Mouse (Mus musculus) frontal cortex, postnatal 36 days (tissue): ENCODE measurements at regions not wholly inside any gene's neighbourhood (a gene's known extent, or its start where the extent isn't known, plus 50 kb on each side); places are given as distances from the start of the nearest gene placed in this dataset.

Source experiments
- DNase-seq, 2 experiments: peaks; one replicate each; pipeline ENCODE4 v3.0.0; 2022; ENCODE audit warnings: low spot score in 2 of 2

DNA sequence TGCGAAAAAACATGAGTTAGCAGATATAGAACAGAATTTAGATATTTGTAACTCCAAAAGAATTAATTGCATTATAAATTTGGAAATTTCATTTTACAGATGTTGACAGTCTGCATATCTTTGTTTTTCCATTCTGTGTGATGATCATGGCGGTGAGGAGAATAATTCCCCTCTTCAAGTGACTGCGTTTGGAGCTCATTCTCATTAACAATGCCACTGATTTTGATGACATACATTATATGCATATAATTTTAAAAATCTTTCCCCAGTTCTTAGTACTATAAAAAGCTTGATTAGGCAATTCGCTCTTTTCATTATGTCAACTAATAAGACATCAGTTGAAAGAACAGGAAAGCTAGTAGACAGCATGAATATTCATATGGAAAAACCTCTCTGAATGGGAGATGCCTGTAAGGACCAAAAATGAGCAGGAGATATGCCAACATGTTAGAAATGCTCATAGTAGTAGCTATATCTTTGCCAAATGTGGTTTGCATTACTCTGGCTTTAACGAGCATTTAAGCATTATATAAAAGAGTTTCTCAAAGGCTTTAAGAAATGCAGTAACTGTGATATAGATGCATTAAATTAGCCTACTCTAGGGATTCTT lies 849.2 kb upstream of the Cldn34c4 start:
- no peak for DNase-seq

DNA sequence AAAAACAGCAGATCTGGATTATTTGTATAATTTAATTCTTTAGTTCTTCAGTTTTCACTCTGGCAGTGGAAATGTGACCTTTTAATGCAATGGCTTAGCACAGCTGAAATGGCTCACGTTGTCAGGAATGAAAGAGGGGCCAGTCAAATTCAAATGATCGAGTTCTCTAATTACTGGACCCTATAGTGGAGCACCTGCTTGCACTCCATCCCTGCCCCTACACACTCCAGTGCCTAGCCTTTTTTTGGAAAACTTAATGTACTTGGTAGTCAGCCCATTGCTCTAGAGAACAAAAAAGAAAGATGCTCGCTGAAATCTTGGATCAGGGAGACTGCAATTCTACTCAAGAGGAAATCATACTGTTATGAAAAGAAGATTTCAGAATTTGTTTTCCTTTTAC lies 841.0 kb upstream of the Cldn34c4 start:
- no peak for DNase-seq

DNA sequence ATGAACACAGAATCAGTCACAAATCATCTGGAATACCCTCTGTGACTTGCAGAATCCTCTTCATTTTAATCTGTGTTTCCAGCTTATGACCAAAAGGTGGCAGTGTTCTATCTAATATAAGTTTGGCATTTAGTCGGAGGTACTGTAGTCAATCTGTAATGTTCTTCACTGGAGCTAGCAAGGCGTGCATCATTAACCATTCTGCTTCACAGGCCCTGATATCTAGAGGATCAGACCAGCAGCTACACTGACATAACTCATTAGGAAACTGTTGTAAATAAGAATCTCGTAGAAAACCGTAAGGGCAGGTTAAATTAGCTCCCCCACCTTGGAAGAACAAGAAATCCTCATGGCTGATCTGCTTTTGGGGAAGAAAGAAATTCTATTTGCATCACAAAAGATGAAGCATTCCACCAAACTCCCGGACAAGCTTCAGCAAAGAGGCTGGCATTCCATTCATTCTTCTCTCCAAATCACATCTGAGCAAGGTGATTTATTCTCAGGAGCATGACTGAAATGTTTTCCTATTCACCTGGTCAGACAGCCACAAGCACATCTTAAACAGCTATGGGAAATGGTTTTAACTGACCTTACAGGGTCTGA lies 840.0 kb upstream of the Cldn34c4 start:
- peak in 1 of 2 experiments; percentile 7 for DNase-seq
